Comparison of ENCODE assay signal across 8 mouse cellular contexts in the genomic region with DNA sequence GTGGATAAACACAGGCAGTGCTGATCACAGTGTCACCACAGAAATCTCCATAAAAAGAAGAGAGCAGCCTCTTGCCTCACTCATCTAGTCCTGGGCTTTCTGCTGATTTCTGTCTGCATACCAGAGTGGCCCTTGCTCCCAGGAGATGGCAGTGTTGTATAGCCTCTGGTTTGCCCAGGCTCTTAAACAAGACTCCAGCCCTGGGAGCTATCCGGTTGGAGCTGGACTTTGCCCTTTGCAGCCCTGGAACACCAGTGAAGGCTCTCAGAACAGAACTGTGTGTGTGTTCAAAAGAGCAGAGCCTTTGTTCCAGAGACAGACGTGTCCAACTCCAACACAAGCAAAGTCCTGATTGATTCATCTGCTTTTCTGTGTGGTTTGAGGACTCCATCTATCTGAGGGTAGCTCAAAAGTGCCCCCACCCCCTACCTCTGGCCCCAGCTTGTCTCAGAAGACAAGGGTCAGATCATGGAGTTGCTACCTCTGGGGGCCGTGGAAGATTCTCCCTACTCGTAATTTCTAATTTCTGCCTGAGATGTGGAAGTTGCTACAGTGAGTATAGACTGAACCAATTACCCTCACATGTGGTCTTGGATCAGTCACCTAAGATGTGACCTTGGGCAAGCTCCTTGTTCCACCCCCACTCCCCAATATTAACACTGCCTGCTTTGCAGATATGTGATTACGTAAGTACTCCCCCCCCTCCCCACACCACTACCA.
A peak's percentile ranks its signal among the peaks of the same experiment; 100 is the strongest.
DNase-seq lines count a peak whose midpoint lies in the region; ATAC-seq and TF ChIP-seq lines count a peak whose summit lies in the region.

No protein-coding gene starts in this region.

- H3K36me3 ChIP-seq in kidney, adult 2 months (ENCODE audit: control insufficient read depth, insufficient read depth, low read length) = no peaks in the 10 kb centered on the region
- no peaks in the 10 kb centered on the region for H3K36me3 ChIP-seq in midbrain, embryonic 13.5 days
- H3K36me3 ChIP-seq in stomach, postnatal 0 days (ENCODE audit: control insufficient read depth, insufficient read depth, low read length) = no peaks in the 10 kb centered on the region

- H3K27me3 ChIP-seq in kidney, adult 2 months (replicated peaks; ENCODE audit: control insufficient read depth, insufficient read depth, low read length) = no peaks in the 10 kb centered on the region
- no peaks in the 10 kb centered on the region for H3K27me3 ChIP-seq in midbrain, embryonic 13.5 days
- no peaks in the 10 kb centered on the region for H3K27me3 ChIP-seq in stomach, postnatal 0 days (ENCODE audit: control insufficient read depth, insufficient read depth, low read length)

- H3K27ac ChIP-seq in embryonic fibroblast, embryonic 13.5 days (ENCODE audit: insufficient read depth, low read length) = no peak overlapping the region
- H3K27ac ChIP-seq in kidney, adult 2 months (ENCODE audit: insufficient read depth, low read depth, low read length) = peak overlapping the region; percentile 95
- H3K27ac ChIP-seq in midbrain, embryonic 13.5 days = no peak overlapping the region
- peak overlapping the region; percentile 59 for H3K27ac ChIP-seq in stomach, postnatal 0 days (replicated peaks)

- no peak overlapping the region for H3K9ac ChIP-seq in midbrain, embryonic 13.5 days (replicated peaks)
- no peak overlapping the region for H3K9ac ChIP-seq in stomach, postnatal 0 days (ENCODE audit: low read length)

- intact Hi-C loops in left cerebral cortex, postnatal 4 days (cut with DNase I) = loop anchor here (5.0 kb wide), 1 partner anchor 529 kb away; no protein-coding TSS in a partner anchor

- no peaks in the 10 kb centered on the region for H3K4me1 ChIP-seq in embryonic fibroblast, embryonic 13.5 days (ENCODE audit: control insufficient read depth, insufficient read depth, low read length)
- H3K4me1 ChIP-seq in kidney, adult 2 months (ENCODE audit: control insufficient read depth, insufficient read depth, low read length) = peaks cover 24% of the 10 kb centered on the region
- peaks cover 12% of the 10 kb centered on the region for H3K4me1 ChIP-seq in midbrain, embryonic 13.5 days (replicated peaks)
- H3K4me1 ChIP-seq in stomach, postnatal 0 days (replicated peaks; ENCODE audit: control insufficient read depth, insufficient read depth) = 0 out of 2 replicates have a peak, but pooled peaks cover 3% of the 10 kb centered on the region

- TF ChIP-seq CTCF in embryonic fibroblast, embryonic 13.5 days (IDR thresholded peaks at IDR 0.05; ENCODE audit: borderline replicate concordance, insufficient read depth, low read length) = peak; percentile 59; the same call in 1 of the 2 replicates
- peak; percentile 95 for TF ChIP-seq CTCF in kidney, adult 2 months (conservative IDR thresholded peaks at IDR 0.05; ENCODE audit: insufficient read depth, insufficient read length, low read depth, low read length)
- TF ChIP-seq CTCF in stomach, postnatal 0 days (IDR thresholded peaks at IDR 0.05; ENCODE audit: low read depth) = peak; percentile 96

- H3K4me2 ChIP-seq in midbrain, embryonic 13.5 days (replicated peaks) = no peak overlapping the region
- H3K4me2 ChIP-seq in stomach, postnatal 0 days (replicated peaks; ENCODE audit: low read depth) = no peak overlapping the region

- ATAC-seq in midbrain, embryonic 13.5 days = peak; percentile 73
- peak; percentile 96 for ATAC-seq in stomach, postnatal 0 days (ENCODE audit: low FRiP score, low TSS enrichment)

- TF ChIP-seq POLR2A in embryonic fibroblast, embryonic 13.5 days (IDR thresholded peaks at IDR 0.05; ENCODE audit: low read depth, low read length) = no peak
- no peak for TF ChIP-seq POLR2A in kidney, adult 2 months (IDR thresholded peaks at IDR 0.05; ENCODE audit: low read depth, low read length)

- 29% methylated on average over 5 of the region's 5 CpGs for WGBS in kidney, adult 2 months
- 41% methylated on average over 5 of the region's 5 CpGs for WGBS in midbrain, embryonic 13.5 days
- WGBS in stomach, postnatal 0 days = 35% methylated on average over 5 of the region's 5 CpGs

- H3K4me3 ChIP-seq in embryonic fibroblast, embryonic 13.5 days (ENCODE audit: insufficient read depth, low read length) = no peak overlapping the region
- H3K4me3 ChIP-seq in kidney, adult 2 months (ENCODE audit: insufficient read depth, low read depth, low read length) = no peak overlapping the region
- no peak overlapping the region for H3K4me3 ChIP-seq in midbrain, embryonic 13.5 days (replicated peaks)
- no peak overlapping the region for H3K4me3 ChIP-seq in stomach, postnatal 0 days (ENCODE audit: low read depth, low read length)

- TF ChIP-seq EP300 in stomach, postnatal 0 days (optimal IDR thresholded peaks at IDR 0.05) = no peak

- peak; percentile 74 for DNase-seq in urinary bladder, postnatal 14 days (ENCODE audit: low spot score)
- DNase-seq in urinary bladder, postnatal 10 days (ENCODE audit: low spot score) = no peak
- peak; percentile 64 to 71 for DNase-seq in heart, adult 9 months (ENCODE audit: low spot score in 2 of 2)
- peak; percentile 96 for DNase-seq in kidney, adult 2 months
- peak; percentile 83 for DNase-seq in left cerebral cortex, postnatal 4 days
- peak; percentile 89 for DNase-seq in stomach, postnatal 0 days (ENCODE audit: low spot score)

- H3K9me3 ChIP-seq in midbrain, embryonic 13.5 days = no peaks in the 10 kb centered on the region
- no peaks in the 10 kb centered on the region for H3K9me3 ChIP-seq in stomach, postnatal 0 days (ENCODE audit: control insufficient read depth, low read length)

Comparison
In these comparisons a context has a peak if more than half of its experiments do, and no peak if none do; other contexts are left out.
1. H3K27ac ChIP-seq: peak in kidney, adult 2 months (single experiment) and stomach, postnatal 0 days (single experiment); none in embryonic fibroblast, embryonic 13.5 days (single experiment) and midbrain, embryonic 13.5 days (single experiment).
2. Peak in every context shown above with its lines, with median percentiles within 50 percentile points of each other: CTCF ChIP-seq.